Mouse (Mus musculus): Measurements from ENCODE around the gene Rab30.
"Not testable (repeated sequence)": the region's sequence is repeated elsewhere in the genome, so short reads cannot be mapped to it uniquely, and the experiment has no call there.

- TF ChIP-seq CTCF (conservative IDR thresholded peaks at IDR 0.05; ENCODE audit: low read length); POU5F1 (IDR thresholded peaks at IDR 0.05; ENCODE audit: borderline replicate concordance, low read length): not testable (repeated sequence)
Measured at GRCm38 (mm10) chr7:92729583-92729982, 11.8 kb upstream of the Rab30 start.

Data from E14TG2a.4 (cell line).